Mouse (Mus musculus) 416B (cell line): ENCODE measurements around the gene Wnt10a.
"Not testable (repeated sequence)": the region's sequence is repeated elsewhere in the genome, so short reads cannot be mapped to it uniquely, and the experiment has no call there.

Source experiments
- DNase-seq: peaks from one replicate; pipeline ENCODE4 v3.0.0; 2011; ENCODE audit warnings: low read depth

Wnt10a gene

GRCm38 (mm10) chr1:74787846-74788245 is 3.5 kb upstream of the Wnt10a start:
- peak; percentile 72 for DNase-seq

- no peak for DNase-seq
Measured at GRCm38 (mm10) chr1:74788603-74789176, 2.6 kb upstream of the Wnt10a start.

GRCm38 (mm10) chr1:74790095-74790494 is 1.2 kb upstream of the Wnt10a start:
- DNase-seq = no peak

GRCm38 (mm10) chr1:74792831-74793660 is 1.7 kb downstream of the Wnt10a start:
- DNase-seq = no peak

- DNase-seq = no peak
Measured at GRCm38 (mm10) chr1:74794487-74795144, 3.3 kb downstream of the Wnt10a start.

- DNase-seq = no peak
Measured at GRCm38 (mm10) chr1:74795145-74795529, 3.8 kb downstream of the Wnt10a start.

- no peak for DNase-seq
Measured at GRCm38 (mm10) chr1:74797459-74797858, 6.1 kb downstream of the Wnt10a start.

GRCm38 (mm10) chr1:74800424-74800888 is 9.1 kb downstream of the Wnt10a start:
- DNase-seq = peak; percentile 60

GRCm38 (mm10) chr1:74801631-74802140 is 10.4 kb downstream of the Wnt10a start:
- DNase-seq = no peak

GRCm38 (mm10) chr1:74802795-74803656 is 11.7 kb downstream of the Wnt10a start:
- peak; percentile 49 for DNase-seq

- DNase-seq = no peak
Measured at GRCm38 (mm10) chr1:74804211-74804870, 13.0 kb downstream of the Wnt10a start.

GRCm38 (mm10) chr1:74805340-74805835 is 14.1 kb downstream of the Wnt10a start:
- no peak for DNase-seq

GRCm38 (mm10) chr1:74805843-74806242 is 14.5 kb downstream of the Wnt10a start:
- no peak for DNase-seq

- no peak for DNase-seq
Measured at GRCm38 (mm10) chr1:74806360-74807311, 15.3 kb downstream of the Wnt10a start.

GRCm38 (mm10) chr1:74807551-74808071 is 16.3 kb downstream of the Wnt10a start:
- no peak for DNase-seq

GRCm38 (mm10) chr1:74808078-74808477 is 16.8 kb downstream of the Wnt10a start:
- DNase-seq = peak; percentile 73

- peak; percentile 17 for DNase-seq
Measured at GRCm38 (mm10) chr1:74809007-74809406, 17.7 kb downstream of the Wnt10a start.

GRCm38 (mm10) chr1:74814931-74815647 is 23.8 kb downstream of the Wnt10a start:
- peak; percentile 49 for DNase-seq

- not testable (repeated sequence) for DNase-seq
Measured at GRCm38 (mm10) chr1:74815965-74816364, 24.6 kb downstream of the Wnt10a start.
